Mouse (Mus musculus): Measurements from ENCODE around the gene Trrap.

DNA sequence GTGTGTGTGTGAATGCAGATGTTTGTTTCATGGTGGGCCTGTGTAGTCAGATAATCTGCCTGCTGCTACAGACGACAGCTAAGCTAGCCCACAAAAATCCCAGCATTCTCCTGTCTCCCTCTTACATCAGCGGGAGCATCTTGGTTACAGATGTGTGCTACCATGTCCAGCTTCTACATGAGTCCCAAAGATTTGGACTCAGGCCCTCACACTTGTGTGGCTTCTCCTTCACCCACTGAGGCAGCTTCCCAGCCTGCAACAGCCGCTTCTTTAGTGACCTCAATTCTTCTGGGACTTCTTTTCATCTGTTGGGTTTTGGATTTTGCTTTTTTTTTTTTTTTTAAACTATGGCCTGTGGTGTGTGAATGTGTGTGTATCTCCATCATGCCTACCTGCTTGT lies 105.3 kb downstream of the Trrap start:
- TF ChIP-seq CTCF (IDR thresholded peaks at IDR 0.05; ENCODE audit: low read depth, low read length) (no peak), POLR2A (IDR thresholded peaks at IDR 0.05; ENCODE audit: borderline replicate concordance, low read depth, low read length) (no peak)

Data from bone marrow macrophage, adult 2 months (primary cell).